Mouse (Mus musculus): Measurements from ENCODE around the gene Snai3. TPM values are rescaled to one million over a fixed set of nuclear protein-coding genes. Genes with fewer than 3 reads are reported as not detected.

Gene Snai3
- polyA plus RNA-seq, 1 experiment from 2014 or later, result not detected

- 0% methylated on average over 73 of the region's 103 CpGs for WGBS
- H3K4me3 ChIP-seq (ENCODE audit: low read depth, low read length), result peak within 1 kb of the TSS; percentile 91
- H3K27ac ChIP-seq (replicated peaks; ENCODE audit: low read depth, low read length), result peak within 1 kb of the TSS; percentile 52; the same call in 1 of the 2 replicates
- peak within 1 kb of the TSS; percentile 86 for H3K4me2 ChIP-seq (ENCODE audit: low read depth, severe bottlenecking)
- peaks cover 20% of the 10 kb centered on the region for H3K36me3 ChIP-seq (ENCODE audit: control insufficient read depth, insufficient read depth, low read length)
- peak within 1 kb of the TSS; percentile 89 for H3K9ac ChIP-seq (ENCODE audit: low read length)
- peaks cover 9% of the 10 kb centered on the region for H3K4me1 ChIP-seq (ENCODE audit: control insufficient read depth, insufficient read depth, low read length)
- no peaks in the 10 kb centered on the region for H3K27me3 ChIP-seq (ENCODE audit: control insufficient read depth, insufficient read depth, low read length)
- peak; percentile 97 for DNase-seq (ENCODE audit: low spot score)
- ATAC-seq (ENCODE audit: insufficient number of reproducible peaks, low FRiP score, low TSS enrichment, low read depth), result peak; percentile 88
- no peaks in the 10 kb centered on the region for H3K9me3 ChIP-seq (ENCODE audit: control insufficient read depth, low read length)
Observed at GRCm38 (mm10) chr8:122475580-122476320, 15.2 kb upstream of the Snai3 start, which contains the start of the genes Rnf166 and Ctu2. Rnf166 (minus strand) TSS chr8:122476064. Ctu2 (plus strand) TSS chr8:122476143.

GRCm38 (mm10) chr8:122474951-122475560 is 14.5 kb upstream of the Snai3 start:
- Histone ChIP-seq H3K9me3 (ENCODE audit: control insufficient read depth, low read length) (no peaks in the 10 kb centered on the region), H3K9ac (ENCODE audit: low read length) (peak overlapping the region; percentile 89), H3K27ac (replicated peaks; ENCODE audit: low read depth, low read length) (no peak overlapping the region), H3K4me1 (ENCODE audit: control insufficient read depth, insufficient read depth, low read length) (peaks cover 9% of the 10 kb centered on the region), H3K4me3 (ENCODE audit: low read depth, low read length) (peak overlapping the region; percentile 91), H3K27me3 (ENCODE audit: control insufficient read depth, insufficient read depth, low read length) (no peaks in the 10 kb centered on the region), H3K36me3 (ENCODE audit: control insufficient read depth, insufficient read depth, low read length) (peaks cover 20% of the 10 kb centered on the region), H3K4me2 (ENCODE audit: low read depth, severe bottlenecking) (peak overlapping the region; percentile 86)
- ATAC-seq (ENCODE audit: insufficient number of reproducible peaks, low FRiP score, low TSS enrichment, low read depth) (no peak), DNase-seq (ENCODE audit: low spot score) (no peak)
- 13% methylated on average over 16 of the region's 16 CpGs for WGBS

DNA sequence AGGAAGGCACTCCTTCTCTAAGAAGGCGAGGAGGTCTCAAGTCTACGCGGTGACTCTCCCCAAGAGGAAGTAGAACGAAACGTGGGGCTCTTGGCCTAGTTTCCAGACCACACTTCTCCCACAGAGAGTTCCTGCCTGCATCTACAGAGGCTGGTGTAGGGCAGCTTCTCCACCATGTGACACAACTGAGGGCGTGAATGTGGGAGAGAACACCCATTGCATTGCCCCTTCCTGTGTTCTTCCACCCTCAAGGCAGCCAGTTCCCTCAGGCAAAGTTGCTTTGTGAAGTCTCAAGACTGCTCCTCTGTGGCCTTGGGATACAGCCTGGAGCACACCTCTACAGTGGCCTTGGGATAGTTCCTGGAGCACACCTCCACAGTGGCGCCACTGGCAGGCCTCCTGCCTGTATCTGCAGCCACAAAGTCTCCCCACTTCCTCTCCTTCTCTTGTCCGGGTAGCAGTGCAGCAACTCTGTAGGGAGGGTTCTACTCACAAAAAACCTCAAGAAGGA is 13.4 kb upstream of the Snai3 start:
- 93% methylated on average over 8 of the region's 8 CpGs for WGBS
- Histone ChIP-seq H3K36me3 (ENCODE audit: control insufficient read depth, insufficient read depth, low read length) (peaks cover 9% of the 10 kb centered on the region; the same call in 1 of the 2 replicates), H3K4me1 (ENCODE audit: control insufficient read depth, insufficient read depth, low read length) (peaks cover 9% of the 10 kb centered on the region), H3K27me3 (ENCODE audit: control insufficient read depth, insufficient read depth, low read length) (no peaks in the 10 kb centered on the region), H3K4me2 (ENCODE audit: low read depth, severe bottlenecking) (no peak overlapping the region), H3K9me3 (ENCODE audit: control insufficient read depth, low read length) (no peaks in the 10 kb centered on the region), H3K9ac (ENCODE audit: low read length) (no peak overlapping the region), H3K27ac (replicated peaks; ENCODE audit: low read depth, low read length) (no peak overlapping the region), H3K4me3 (ENCODE audit: low read depth, low read length) (no peak overlapping the region)
- ATAC-seq (ENCODE audit: insufficient number of reproducible peaks, low FRiP score, low TSS enrichment, low read depth) (no peak), DNase-seq (ENCODE audit: low spot score) (no peak)

DNA sequence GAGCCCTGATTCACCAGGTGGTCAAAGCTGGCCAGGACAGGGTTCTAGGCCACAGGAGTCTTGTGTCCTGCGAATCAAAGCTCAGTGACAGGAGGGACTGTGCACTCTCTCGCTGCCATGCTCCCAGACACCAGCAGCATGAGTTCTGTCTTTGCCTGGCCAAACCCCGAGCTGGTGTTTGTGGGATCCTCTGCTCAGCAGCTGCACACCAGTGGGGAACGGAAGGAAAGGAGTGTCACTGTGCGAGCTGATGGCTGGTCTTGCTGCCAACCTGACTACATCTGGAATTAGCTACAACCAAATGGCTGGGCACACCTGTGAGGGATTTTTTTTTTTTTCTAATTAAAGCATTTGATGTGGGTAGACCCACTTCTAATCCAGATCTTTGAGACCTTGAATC is 10.2 kb upstream of the Snai3 start:
- no peak overlapping the region for H3K4me2 ChIP-seq (ENCODE audit: low read depth, severe bottlenecking)
- H3K36me3 ChIP-seq (ENCODE audit: control insufficient read depth, insufficient read depth, low read length), result peaks cover 14% of the 10 kb centered on the region
- no peak overlapping the region for H3K9ac ChIP-seq (ENCODE audit: low read length)
- DNase-seq (ENCODE audit: low spot score) (no peak), ATAC-seq (ENCODE audit: insufficient number of reproducible peaks, low FRiP score, low TSS enrichment, low read depth) (no peak)
- no peaks in the 10 kb centered on the region for H3K9me3 ChIP-seq (ENCODE audit: control insufficient read depth, low read length)
- H3K4me3 ChIP-seq (ENCODE audit: low read depth, low read length), result no peak overlapping the region
- peaks cover 4% of the 10 kb centered on the region; the same call in 1 of the 2 replicates for H3K4me1 ChIP-seq (ENCODE audit: control insufficient read depth, insufficient read depth, low read length)
- WGBS, result 80% methylated on average over 5 of the region's 5 CpGs
- H3K27ac ChIP-seq (replicated peaks; ENCODE audit: low read depth, low read length), result no peak overlapping the region
- no peaks in the 10 kb centered on the region for H3K27me3 ChIP-seq (ENCODE audit: control insufficient read depth, insufficient read depth, low read length)

DNA sequence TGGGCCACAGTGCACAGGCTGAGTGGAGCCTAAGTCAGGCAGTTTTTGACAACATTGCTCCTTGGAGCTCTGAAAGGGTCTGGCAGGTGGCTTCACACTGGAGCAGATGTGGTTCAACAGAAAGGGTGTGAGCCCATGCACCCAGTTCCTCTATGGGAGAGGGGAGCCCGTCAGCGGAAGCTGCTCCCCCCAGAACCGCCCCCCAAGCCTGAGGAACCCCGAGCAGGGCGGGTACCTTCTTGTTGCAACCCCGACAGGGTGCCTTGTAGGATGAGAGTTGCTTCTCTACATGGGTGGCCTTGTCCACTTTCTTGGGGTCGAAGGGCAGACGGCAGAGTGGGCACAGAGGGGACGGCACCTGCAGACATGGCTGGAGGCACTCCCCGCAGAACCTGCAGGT is 9.4 kb upstream of the Snai3 start:
- ATAC-seq (ENCODE audit: insufficient number of reproducible peaks, low FRiP score, low TSS enrichment, low read depth) (no peak), DNase-seq (ENCODE audit: low spot score) (no peak)
- H3K4me2 ChIP-seq (ENCODE audit: low read depth, severe bottlenecking), result no peak overlapping the region
- no peak overlapping the region for H3K4me3 ChIP-seq (ENCODE audit: low read depth, low read length)
- 88% methylated on average over 10 of the region's 10 CpGs for WGBS
- no peak overlapping the region for H3K9ac ChIP-seq (ENCODE audit: low read length)
- H3K9me3 ChIP-seq (ENCODE audit: control insufficient read depth, low read length), result no peaks in the 10 kb centered on the region
- no peaks in the 10 kb centered on the region for H3K27me3 ChIP-seq (ENCODE audit: control insufficient read depth, insufficient read depth, low read length)
- H3K4me1 ChIP-seq (ENCODE audit: control insufficient read depth, insufficient read depth, low read length), result peaks cover 3% of the 10 kb centered on the region; the same call in 1 of the 2 replicates
- no peak overlapping the region for H3K27ac ChIP-seq (replicated peaks; ENCODE audit: low read depth, low read length)
- H3K36me3 ChIP-seq (ENCODE audit: control insufficient read depth, insufficient read depth, low read length), result peaks cover 14% of the 10 kb centered on the region

DNA sequence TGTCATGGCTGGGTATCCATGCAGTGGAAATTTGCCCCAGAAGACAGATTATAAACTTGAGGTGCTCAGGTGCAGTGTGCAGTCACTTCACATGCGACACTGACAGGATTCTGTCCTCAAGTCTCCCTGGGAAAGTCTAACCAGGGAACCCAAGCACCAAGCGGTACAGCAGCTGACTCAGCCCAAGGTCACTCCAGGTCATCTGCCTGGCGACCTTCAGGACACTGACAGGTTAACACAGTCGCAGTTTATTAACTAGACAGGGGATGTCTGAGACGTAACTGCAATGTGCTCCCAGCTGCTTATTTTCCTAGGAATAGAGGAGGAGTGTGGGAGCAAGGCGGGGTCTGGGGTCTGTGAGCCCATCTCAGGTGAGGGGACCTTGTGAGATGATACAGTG is 8.9 kb upstream of the Snai3 start:
- no peaks in the 10 kb centered on the region for H3K9me3 ChIP-seq (ENCODE audit: control insufficient read depth, low read length)
- H3K4me1 ChIP-seq (ENCODE audit: control insufficient read depth, insufficient read depth, low read length), result no peaks in the 10 kb centered on the region
- 77% methylated on average over 6 of the region's 6 CpGs for WGBS
- no peak overlapping the region for H3K4me2 ChIP-seq (ENCODE audit: low read depth, severe bottlenecking)
- DNase-seq (ENCODE audit: low spot score), result no peak
- no peak overlapping the region for H3K4me3 ChIP-seq (ENCODE audit: low read depth, low read length)
- H3K27me3 ChIP-seq (ENCODE audit: control insufficient read depth, insufficient read depth, low read length), result no peaks in the 10 kb centered on the region
- H3K27ac ChIP-seq (replicated peaks; ENCODE audit: low read depth, low read length), result no peak overlapping the region
- no peak for ATAC-seq (ENCODE audit: insufficient number of reproducible peaks, low FRiP score, low TSS enrichment, low read depth)
- no peak overlapping the region for H3K9ac ChIP-seq (ENCODE audit: low read length)
- H3K36me3 ChIP-seq (ENCODE audit: control insufficient read depth, insufficient read depth, low read length), result peaks cover 14% of the 10 kb centered on the region

DNA sequence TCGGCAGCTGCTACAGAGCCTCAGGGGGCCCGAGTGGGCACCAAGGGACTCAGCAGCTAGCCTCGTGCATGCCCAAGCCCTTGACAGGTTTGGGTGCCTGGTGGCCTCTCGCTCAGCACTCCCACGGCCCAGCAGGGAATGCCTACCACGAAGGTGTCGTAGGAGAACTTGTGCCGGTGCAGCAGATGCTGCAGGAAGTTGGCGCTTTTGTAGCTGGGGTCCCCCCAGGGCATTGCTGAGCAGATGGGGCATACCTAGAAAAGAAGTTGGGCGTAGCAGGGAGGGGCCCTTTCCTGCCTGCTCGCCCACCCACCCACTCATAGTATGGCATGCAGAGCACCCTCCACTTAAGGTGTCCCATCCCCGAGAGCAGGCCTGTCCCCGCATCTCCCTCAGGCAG is 7.3 kb upstream of the Snai3 start:
- WGBS, result 81% methylated on average over 13 of the region's 13 CpGs

GRCm38 (mm10) chr8:122464985-122465384 is 4.5 kb upstream of the Snai3 start:
- Histone ChIP-seq H3K9me3 (ENCODE audit: control insufficient read depth, low read length) (no peaks in the 10 kb centered on the region), H3K9ac (ENCODE audit: low read length) (no peak overlapping the region), H3K27me3 (ENCODE audit: control insufficient read depth, insufficient read depth, low read length) (peaks cover 20% of the 10 kb centered on the region), H3K4me3 (ENCODE audit: low read depth, low read length) (no peak overlapping the region), H3K27ac (replicated peaks; ENCODE audit: low read depth, low read length) (no peak overlapping the region), H3K4me2 (ENCODE audit: low read depth, severe bottlenecking) (no peak overlapping the region), H3K4me1 (ENCODE audit: control insufficient read depth, insufficient read depth, low read length) (peaks cover 8% of the 10 kb centered on the region), H3K36me3 (ENCODE audit: control insufficient read depth, insufficient read depth, low read length) (peaks cover 9% of the 10 kb centered on the region)
- DNase-seq (ENCODE audit: low spot score) (no peak), ATAC-seq (ENCODE audit: insufficient number of reproducible peaks, low FRiP score, low TSS enrichment, low read depth) (no peak)
- 62% methylated on average over 7 of the region's 7 CpGs for WGBS

More for the DNA sequence above, 7.3 kb upstream of the Snai3 start:
- no peaks in the 10 kb centered on the region for H3K9me3 ChIP-seq (ENCODE audit: control insufficient read depth, low read length)
- no peak overlapping the region for H3K4me2 ChIP-seq (ENCODE audit: low read depth, severe bottlenecking)
- H3K4me3 ChIP-seq (ENCODE audit: low read depth, low read length), result no peak overlapping the region
- DNase-seq (ENCODE audit: low spot score) (no peak), ATAC-seq (ENCODE audit: insufficient number of reproducible peaks, low FRiP score, low TSS enrichment, low read depth) (no peak)
- no peaks in the 10 kb centered on the region for H3K4me1 ChIP-seq (ENCODE audit: control insufficient read depth, insufficient read depth, low read length)
- H3K36me3 ChIP-seq (ENCODE audit: control insufficient read depth, insufficient read depth, low read length), result peaks cover 9% of the 10 kb centered on the region
- no peak overlapping the region for H3K27ac ChIP-seq (replicated peaks; ENCODE audit: low read depth, low read length)
- H3K27me3 ChIP-seq (ENCODE audit: control insufficient read depth, insufficient read depth, low read length), result no peaks in the 10 kb centered on the region
- H3K9ac ChIP-seq (ENCODE audit: low read length), result no peak overlapping the region

Measured in limb, embryonic 11.5 days (tissue).